Mouse (Mus musculus) hindbrain, embryonic 13.5 days (tissue): ENCODE data around the gene Kcnq2. TPM values are rescaled to one million over a fixed set of nuclear protein-coding genes. Genes with fewer than 3 reads are reported as not detected.

ENCODE experiments used
- ATAC-seq: fragments of 200-750 bp; cut with Nextera tagmentation; 2 replicates; pipeline ENCODE4 v1.8.0; 2017; ENCODE audit warnings: moderate TSS enrichment; ENCODE audit not compliant: low FRiP score
- H3K27ac ChIP-seq: fragments of 300-500 bp; sonication (generic); 2 replicates; pipeline ENCODE4 v1.5.1; 2015; ENCODE audit warnings: inconsistent platforms, mild to moderate bottlenecking, moderate library complexity
- H3K27me3 ChIP-seq: fragments of 300-500 bp; sonication (generic); 2 replicates; pipeline ENCODE4 v1.6.1; 2015; ENCODE audit warnings: mild to moderate bottlenecking, inconsistent platforms
- H3K36me3 ChIP-seq: fragments of 300-500 bp; sonication (generic); 2 replicates; pipeline ENCODE4 v1.6.1; 2015; ENCODE audit warnings: mild to moderate bottlenecking, inconsistent platforms
- H3K4me1 ChIP-seq: fragments of 300-500 bp; sonication (generic); replicated peaks from 2 replicates; pipeline ENCODE4 v1.6.1; 2015; ENCODE audit warnings: inconsistent platforms
- H3K4me2 ChIP-seq: fragments of 300-500 bp; sonication (generic); 2 replicates; pipeline ENCODE4 v1.6.1; 2015; ENCODE audit warnings: inconsistent platforms, mild to moderate bottlenecking, moderate library complexity
- H3K4me3 ChIP-seq: fragments of 300-500 bp; sonication (generic); 2 replicates; pipeline ENCODE4 v1.5.1; 2015; ENCODE audit warnings: mild to moderate bottlenecking, inconsistent platforms
- H3K9ac ChIP-seq: fragments of 300-500 bp; sonication (generic); 2 replicates; pipeline ENCODE4 v1.6.1; 2015; ENCODE audit warnings: mild to moderate bottlenecking, inconsistent platforms
- H3K9me3 ChIP-seq: fragments of 300-500 bp; sonication (generic); 2 replicates; pipeline ENCODE4 v1.6.1; 2016; ENCODE audit warnings: inconsistent platforms
- WGBS: fragments of 180-500 bp; shearing (Covaris S2); methylation state at CpG from one replicate; pipeline ENCODE4 v1.1.7; 2015; 5-methylcytosine and 5-hydroxymethylcytosine counted together
- polyA plus RNA-seq: library from polyadenylated mRNA; unstranded; fragments of >200 nt; fragmentation: Nextera tagmentation; extraction: Ambion mirVana; gene quantifications from 2 replicates; pipeline ENCODE4 v1.2.1, GENCODE M21; 2015

The Kcnq2 gene
- polyA plus RNA-seq, 1 experiment from 2014 or later: 50.0 TPM

GRCm38 (mm10) chr2:181156248-181157121, 21.4 kb upstream of the Kcnq2 start, which contains the start of gene Eef1a2:
Gene Eef1a2, minus strand, starts transcription at chr2:181157014.
- peak within 1 kb of the TSS; percentile 81 for H3K9ac ChIP-seq
- H3K27me3 ChIP-seq: peaks cover 40% of the 10 kb centered on the region
- H3K4me3 ChIP-seq: peak within 1 kb of the TSS; percentile 52
- peak within 1 kb of the TSS; percentile 75 for H3K4me2 ChIP-seq
- peak within 1 kb of the TSS; percentile 91 for H3K27ac ChIP-seq
- WGBS: 4% methylated on average over 55 of the region's 55 CpGs
- peak; percentile 83 for ATAC-seq
- peaks cover 56% of the 10 kb centered on the region for H3K4me1 ChIP-seq
- no peaks in the 10 kb centered on the region for H3K9me3 ChIP-seq
- peaks cover 13% of the 10 kb centered on the region for H3K36me3 ChIP-seq

- 0 out of 2 replicates have a peak, but pooled peaks have one; percentile 1 for ATAC-seq
- 52% methylated on average over 4 of the region's 4 CpGs for WGBS
Observed at GRCm38 (mm10) chr2:181155801-181156200, 20.7 kb upstream of the Kcnq2 start.

GRCm38 (mm10) chr2:181154831-181155415, 19.8 kb upstream of the Kcnq2 start:
- 78% methylated on average over 8 of the region's 8 CpGs for WGBS
- peaks cover 50% of the 10 kb centered on the region for H3K4me1 ChIP-seq
- 0 out of 2 replicates have a peak overlapping the region, but pooled peaks have one; percentile 81 for H3K9ac ChIP-seq
- H3K27me3 ChIP-seq: peaks cover 53% of the 10 kb centered on the region
- no peaks in the 10 kb centered on the region for H3K9me3 ChIP-seq
- H3K4me2 ChIP-seq: peak overlapping the region; percentile 75
- peak overlapping the region; percentile 35; the same call in 1 of the 2 replicates for H3K27ac ChIP-seq
- peaks cover 21% of the 10 kb centered on the region for H3K36me3 ChIP-seq
- H3K4me3 ChIP-seq: 0 out of 2 replicates have a peak overlapping the region, but pooled peaks have one; percentile 8
- ATAC-seq: no peak

More at GRCm38 (mm10) chr2:181155801-181156200, 20.7 kb upstream of the Kcnq2 start:
- Histone ChIP-seq H3K9ac (peak overlapping the region; percentile 81), H3K36me3 (peaks cover 13% of the 10 kb centered on the region), H3K4me2 (peak overlapping the region; percentile 75), H3K27me3 (peaks cover 44% of the 10 kb centered on the region), H3K27ac (peak overlapping the region; percentile 91), H3K9me3 (no peaks in the 10 kb centered on the region), H3K4me3 (peak overlapping the region; percentile 52), H3K4me1 (peaks cover 56% of the 10 kb centered on the region)

GRCm38 (mm10) chr2:181154361-181154760, 19.3 kb upstream of the Kcnq2 start:
- WGBS: 84% methylated on average over 3 of the region's 3 CpGs
- peak overlapping the region; percentile 75 for H3K4me2 ChIP-seq
- no peak overlapping the region for H3K9ac ChIP-seq

GRCm38 (mm10) chr2:181153837-181154236, 18.7 kb upstream of the Kcnq2 start:
- Histone ChIP-seq H3K4me1 (peaks cover 40% of the 10 kb centered on the region), H3K9ac (no peak overlapping the region), H3K9me3 (no peaks in the 10 kb centered on the region), H3K27me3 (peaks cover 64% of the 10 kb centered on the region), H3K27ac (no peak overlapping the region), H3K4me3 (no peak overlapping the region), H3K36me3 (peaks cover 31% of the 10 kb centered on the region), H3K4me2 (no peak overlapping the region)
- 14% methylated on average over 1 of the region's 1 CpGs for WGBS
- ATAC-seq: no peak

More at GRCm38 (mm10) chr2:181154361-181154760, 19.3 kb upstream of the Kcnq2 start:
- Histone ChIP-seq H3K36me3 (peaks cover 27% of the 10 kb centered on the region), H3K4me3 (no peak overlapping the region), H3K9me3 (no peaks in the 10 kb centered on the region), H3K27ac (peak overlapping the region; percentile 35; the same call in 1 of the 2 replicates), H3K4me1 (peaks cover 45% of the 10 kb centered on the region), H3K27me3 (peaks cover 58% of the 10 kb centered on the region)
- ATAC-seq: no peak

- H3K4me2 ChIP-seq: no peak overlapping the region
- no peaks in the 10 kb centered on the region for H3K9me3 ChIP-seq
- no peak overlapping the region for H3K27ac ChIP-seq
- 93% methylated on average over 1 of the region's 1 CpGs for WGBS
- H3K36me3 ChIP-seq: peaks cover 31% of the 10 kb centered on the region
- no peak for ATAC-seq
- no peak overlapping the region for H3K4me3 ChIP-seq
- no peak overlapping the region for H3K9ac ChIP-seq
- peaks cover 42% of the 10 kb centered on the region for H3K4me1 ChIP-seq
- peaks cover 67% of the 10 kb centered on the region for H3K27me3 ChIP-seq
Observed at GRCm38 (mm10) chr2:181153131-181153530, 18.0 kb upstream of the Kcnq2 start.

GRCm38 (mm10) chr2:181152701-181153100, 17.6 kb upstream of the Kcnq2 start:
- H3K36me3 ChIP-seq: peaks cover 31% of the 10 kb centered on the region
- no peak overlapping the region for H3K27ac ChIP-seq
- no peak overlapping the region for H3K4me2 ChIP-seq
- ATAC-seq: no peak
- H3K9me3 ChIP-seq: no peaks in the 10 kb centered on the region
- H3K27me3 ChIP-seq: peaks cover 66% of the 10 kb centered on the region
- H3K4me3 ChIP-seq: no peak overlapping the region
- 94% methylated on average over 17 of the region's 17 CpGs for WGBS
- no peak overlapping the region for H3K9ac ChIP-seq
- peaks cover 45% of the 10 kb centered on the region for H3K4me1 ChIP-seq

GRCm38 (mm10) chr2:181150281-181150680, 15.2 kb upstream of the Kcnq2 start:
- Histone ChIP-seq H3K27me3 (peaks cover 68% of the 10 kb centered on the region), H3K36me3 (peaks cover 35% of the 10 kb centered on the region), H3K4me3 (no peak overlapping the region), H3K9ac (no peak overlapping the region), H3K4me1 (peaks cover 28% of the 10 kb centered on the region), H3K9me3 (no peaks in the 10 kb centered on the region), H3K4me2 (no peak overlapping the region), H3K27ac (no peak overlapping the region)
- ATAC-seq: no peak
- WGBS: 76% methylated on average over 6 of the region's 6 CpGs

GRCm38 (mm10) chr2:181148318-181148955, 13.3 kb upstream of the Kcnq2 start:
- Histone ChIP-seq H3K9me3 (no peaks in the 10 kb centered on the region), H3K36me3 (peaks cover 33% of the 10 kb centered on the region), H3K4me3 (peak overlapping the region; percentile 39), H3K4me2 (peak overlapping the region; percentile 68), H3K4me1 (peaks cover 16% of the 10 kb centered on the region), H3K27me3 (peaks cover 55% of the 10 kb centered on the region), H3K27ac (no peak overlapping the region), H3K9ac (peak overlapping the region; percentile 64)
- ATAC-seq: no peak
- 17% methylated on average over 31 of the region's 31 CpGs for WGBS

GRCm38 (mm10) chr2:181147546-181148317, 12.6 kb upstream of the Kcnq2 start:
- Histone ChIP-seq H3K4me1 (peaks cover 16% of the 10 kb centered on the region), H3K36me3 (peaks cover 26% of the 10 kb centered on the region), H3K9ac (peak overlapping the region; percentile 64), H3K27me3 (peaks cover 50% of the 10 kb centered on the region), H3K4me3 (peak overlapping the region; percentile 39), H3K9me3 (no peaks in the 10 kb centered on the region), H3K27ac (no peak overlapping the region), H3K4me2 (peak overlapping the region; percentile 68)
- no peak for ATAC-seq
- 1% methylated on average over 58 of the region's 61 CpGs for WGBS

- no peaks in the 10 kb centered on the region for H3K9me3 ChIP-seq
- H3K4me3 ChIP-seq: peak overlapping the region; percentile 39
- peaks cover 46% of the 10 kb centered on the region for H3K27me3 ChIP-seq
- no peak overlapping the region for H3K9ac ChIP-seq
- peaks cover 21% of the 10 kb centered on the region for H3K36me3 ChIP-seq
- ATAC-seq: no peak
- peak overlapping the region; percentile 68 for H3K4me2 ChIP-seq
- no peak overlapping the region for H3K27ac ChIP-seq
- peaks cover 16% of the 10 kb centered on the region for H3K4me1 ChIP-seq
- 54% methylated on average over 4 of the region's 4 CpGs for WGBS
Observed at GRCm38 (mm10) chr2:181146976-181147545, 12.0 kb upstream of the Kcnq2 start.
